9 mouse cellular contexts compared by ENCODE assay signal in genomic region chr10:78255646-78256059, GRCm38 (mm10). TPM values are rescaled to one million over a fixed set of nuclear protein-coding genes. Genes with fewer than 3 reads are reported as not detected.
A peak's percentile ranks its signal among the peaks of the same experiment; 100 is the strongest.
DNase-seq lines count a peak whose midpoint lies in the region; ATAC-seq lines count a peak whose summit lies in the region.
"Had no signal": no experiment of that assay in that cellular context is flagged by ENCODE, and none has a peak within 500 bp of the region (broad histone marks: within the 10 kb centered on the region; RNA-seq: fewer than 3 reads in every experiment).

No protein-coding gene starts in this region.

- peaks cover 7% of the 10 kb centered on the region; the same call in 1 of the 2 replicates for H3K4me1 ChIP-seq in liver, embryonic 12.5 days
- 0 out of 2 replicates have a peak, but pooled peaks cover 8% of the 10 kb centered on the region for H3K4me1 ChIP-seq in heart, embryonic 15.5 days (replicated peaks)

- H3K27me3 ChIP-seq in liver, embryonic 12.5 days (replicated peaks): peaks cover 46% of the 10 kb centered on the region
- H3K27me3 ChIP-seq in heart, embryonic 15.5 days: no peaks in the 10 kb centered on the region

- H3K36me3 ChIP-seq in liver, embryonic 12.5 days: no peaks in the 10 kb centered on the region
- H3K36me3 ChIP-seq in heart, embryonic 15.5 days: no peaks in the 10 kb centered on the region

- no peak overlapping the region for H3K4me2 ChIP-seq in liver, embryonic 12.5 days
- H3K4me2 ChIP-seq in heart, embryonic 15.5 days: no peak overlapping the region

- ATAC-seq in liver, embryonic 12.5 days: no peak; the same call in 1 of the 2 replicates
- 0 out of 2 replicates have a peak, but pooled peaks have one; percentile 33 for ATAC-seq in heart, embryonic 15.5 days (replicated peaks; ENCODE audit: insufficient number of reproducible peaks, insufficient read depth, low FRiP score, low read depth)
- peak; percentile 47; the same call in 1 of the 2 replicates for ATAC-seq in megakaryocyte-erythroid progenitor cell, adult 5-6 weeks (replicated peaks; ENCODE audit: low FRiP score, low TSS enrichment, poor library complexity, severe bottlenecking)
- ATAC-seq in activated CD4-positive, CD25-positive, alpha-beta regulatory T cell, adult 4 months: no peak

- no peak overlapping the region for H3K4me3 ChIP-seq in liver, embryonic 12.5 days
- no peak overlapping the region for H3K4me3 ChIP-seq in heart, embryonic 15.5 days
- H3K4me3 ChIP-seq: erythroblast, embryonic 14.5 days had no signal

- DNase-seq in liver: peak; percentile 48
- peak; percentile 87 for DNase-seq in adrenal gland, postnatal 10 days
- no peak for DNase-seq in testis, postnatal 10 days (ENCODE audit: low spot score)
- no peak for DNase-seq in embryo, embryonic 11 days

- no peak overlapping the region for H3K27ac ChIP-seq in liver, embryonic 12.5 days
- peak overlapping the region; percentile 28 for H3K27ac ChIP-seq in heart, embryonic 15.5 days

- no peaks in the 10 kb centered on the region for H3K9me3 ChIP-seq in liver, embryonic 12.5 days (replicated peaks)
- H3K9me3 ChIP-seq in heart, embryonic 15.5 days (replicated peaks): no peaks in the 10 kb centered on the region

- H3K9ac ChIP-seq in liver, embryonic 12.5 days: no peak overlapping the region
- no peak overlapping the region for H3K9ac ChIP-seq in heart, embryonic 15.5 days

- WGBS in liver, embryonic 12.5 days (ENCODE audit: insufficient replicate concordance): 60% methylated on average over 4 of the region's 4 CpGs
- WGBS in heart, embryonic 15.5 days: 38% methylated on average over 4 of the region's 4 CpGs

RNA-seq across cellular contexts. Expression of gene Trappc10, which starts 11.2 kb away (rescaled TPM):
- polyA plus RNA-seq in liver, embryonic 12.5 days (2016; fragmentation: Nextera tagmentation; extraction: Ambion mirVana): 21.9 and 24.5 TPM in 2 replicates
- total RNA-seq in adrenal gland, postnatal 10 days (2021): 10 to 100 TPM; 44.3 to 53.2 TPM
- 10.2 and 10.8 TPM in 2 replicates for polyA plus RNA-seq in heart, embryonic 15.5 days (2015; fragmentation: Nextera tagmentation; extraction: Ambion mirVana)
- total RNA-seq in megakaryocyte-erythroid progenitor cell, adult 5-6 weeks (2014; fragmentation: Nextera tagmentation): 52.9 and 57.7 TPM in 2 replicates
- 26.6 and 29.5 TPM in 2 replicates for total RNA-seq in megakaryocyte-erythroid progenitor cell, adult 5-6 weeks (2017)
- polyA plus RNA-seq in activated CD4-positive, CD25-positive, alpha-beta regulatory T cell, adult 4 months (2017; shearing (Covaris generic)): 10 to 100 TPM in 1 of 2 experiments, 1 to 10 TPM in 1; 5.1 to 11.0 TPM

Comparison
In these comparisons a context has a peak if more than half of its experiments do, and no peak if none do; other contexts are left out.
1. DNase-seq: peak in liver (single experiment) and adrenal gland, postnatal 10 days (single experiment); none in testis, postnatal 10 days (single experiment) and embryo, embryonic 11 days (single experiment).
2. ATAC-seq: peak in heart, embryonic 15.5 days (single experiment) and megakaryocyte-erythroid progenitor cell, adult 5-6 weeks (single experiment); none in liver, embryonic 12.5 days (single experiment) and activated CD4-positive, CD25-positive, alpha-beta regulatory T cell, adult 4 months (single experiment).